Mouse (Mus musculus) cerebellum, adult 2 months (tissue): ENCODE measurements around the gene AC109138.7.

Experiments
- CTCF ChIP-seq: fragments of 200-500 bp; IDR thresholded peaks from 2 replicates; pipeline ENCODE4 v1.5.1; 2011; ENCODE audit warnings: low read depth, mild to moderate bottlenecking, control low read depth, low read length, moderate library complexity, borderline replicate concordance; ENCODE audit not compliant: insufficient read depth
- POLR2A ChIP-seq: fragments of 200-500 bp; IDR thresholded peaks from 2 replicates; pipeline ENCODE4 v1.6.1; 2011; ENCODE audit warnings: low read length, control low read depth, borderline replicate concordance; ENCODE audit not compliant: insufficient read depth

GRCm38 (mm10) chr19:4270972-4271371 lies 56.8 kb downstream of the AC109138.7 start:
- no peak for TF ChIP-seq CTCF
- no peak for TF ChIP-seq POLR2A
